Mouse (Mus musculus) limb, embryonic 11.5 days (tissue): ENCODE data around the gene Hykk. TPM values are rescaled to one million over a fixed set of nuclear protein-coding genes. Genes with fewer than 3 reads are reported as not detected.

Source experiments
- ATAC-seq: fragments of 200-750 bp; cut with Nextera tagmentation; 2 replicates; pipeline ENCODE4 v1.8.0; 2017; ENCODE audit warnings: low read depth; ENCODE audit not compliant: insufficient number of reproducible peaks, low FRiP score, low TSS enrichment
- DNase-seq: peaks from one replicate; pipeline ENCODE4 v3.0.0-alpha.2; 2015; ENCODE audit warnings: low spot score
- H3K27ac ChIP-seq: fragments of 300-500 bp; sonication (generic); replicated peaks from 2 replicates; pipeline ENCODE4 v1.5.1; 2014; ENCODE audit warnings: low read depth, mild to moderate bottlenecking, low read length
- H3K27me3 ChIP-seq: fragments of 300-500 bp; sonication (generic); 2 replicates; pipeline ENCODE4 v1.6.1; 2014; ENCODE audit warnings: mild to moderate bottlenecking, low read length, mixed read lengths; ENCODE audit not compliant: control insufficient read depth, insufficient read depth
- H3K36me3 ChIP-seq: fragments of 300-500 bp; sonication (generic); 2 replicates; pipeline ENCODE4 v1.6.1; 2014; ENCODE audit warnings: mild to moderate bottlenecking, low read length, moderate library complexity, mixed read lengths; ENCODE audit not compliant: control insufficient read depth, insufficient read depth
- H3K4me1 ChIP-seq: fragments of 300-500 bp; sonication (generic); 2 replicates; pipeline ENCODE4 v1.6.1; 2014; ENCODE audit warnings: low read length, mixed read lengths; ENCODE audit not compliant: control insufficient read depth, insufficient read depth
- H3K4me2 ChIP-seq: fragments of 300-500 bp; sonication (generic); 2 replicates; pipeline ENCODE4 v1.6.1; 2014; ENCODE audit warnings: low read depth, mild to moderate bottlenecking, moderate library complexity; ENCODE audit not compliant: severe bottlenecking
- H3K4me3 ChIP-seq: fragments of 300-500 bp; sonication (generic); 2 replicates; pipeline ENCODE4 v1.5.1; 2014; ENCODE audit warnings: low read depth, low read length
- H3K9ac ChIP-seq: fragments of 300-500 bp; sonication (generic); 2 replicates; pipeline ENCODE4 v1.6.1; 2014; ENCODE audit warnings: mild to moderate bottlenecking, low read length
- H3K9me3 ChIP-seq: fragments of 300-500 bp; sonication (generic); 2 replicates; pipeline ENCODE4 v1.6.1; 2016; ENCODE audit warnings: low read length; ENCODE audit not compliant: control insufficient read depth
- WGBS: fragments of 180-500 bp; shearing (Covaris S2); extraction: QIAGEN DNeasy Blood & Tissue Kit; methylation state at CpG from one replicate; pipeline ENCODE4 v1.1.7; 2014; 5-methylcytosine and 5-hydroxymethylcytosine counted together
- polyA plus RNA-seq: library from polyadenylated mRNA; unstranded; fragments of >200 nt; fragmentation: Nextera tagmentation; extraction: Ambion mirVana; gene quantifications from 2 replicates; pipeline ENCODE4 v1.2.1, GENCODE M21; 2014

The Hykk gene
- polyA plus RNA-seq, 1 experiment from 2014 or later, result 5.3 TPM

DNA sequence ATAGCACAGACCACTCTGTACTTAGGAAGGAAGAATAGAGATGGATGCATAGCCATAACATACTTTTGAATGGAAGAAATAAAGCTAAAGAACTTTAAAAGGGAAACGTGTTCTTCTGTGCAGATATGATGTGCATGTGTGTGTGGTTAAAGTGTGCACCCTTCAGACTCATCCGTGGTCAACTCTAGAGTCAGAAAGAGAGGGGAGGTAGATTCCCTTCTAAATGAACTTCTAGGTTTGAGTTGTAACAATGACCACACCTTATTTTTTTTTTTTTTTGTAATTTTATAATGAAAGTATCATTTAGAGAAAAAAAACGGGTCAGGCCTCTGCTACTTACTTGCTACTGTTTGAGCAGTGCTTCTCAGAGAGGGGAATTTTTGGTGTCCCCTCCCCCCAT is 73.3 kb downstream of the Hykk start:
- WGBS, result 78% methylated on average over 3 of the region's 3 CpGs
- Histone ChIP-seq H3K9me3 (no peaks in the 10 kb centered on the region), H3K36me3 (no peaks in the 10 kb centered on the region), H3K4me1 (no peaks in the 10 kb centered on the region), H3K27ac (no peak overlapping the region), H3K4me2 (no peak overlapping the region), H3K27me3 (no peaks in the 10 kb centered on the region), H3K4me3 (no peak overlapping the region), H3K9ac (no peak overlapping the region)
- ATAC-seq (no peak), DNase-seq (no peak)

GRCm38 (mm10) chr9:54994381-54994780 is 77.3 kb downstream of the Hykk start:
- Histone ChIP-seq H3K4me1 (no peaks in the 10 kb centered on the region), H3K27me3 (no peaks in the 10 kb centered on the region), H3K4me2 (no peak overlapping the region), H3K9me3 (no peaks in the 10 kb centered on the region), H3K36me3 (no peaks in the 10 kb centered on the region), H3K9ac (no peak overlapping the region), H3K27ac (no peak overlapping the region), H3K4me3 (no peak overlapping the region)
- 58% methylated on average over 3 of the region's 3 CpGs for WGBS
- DNase-seq (no peak), ATAC-seq (no peak)

DNA sequence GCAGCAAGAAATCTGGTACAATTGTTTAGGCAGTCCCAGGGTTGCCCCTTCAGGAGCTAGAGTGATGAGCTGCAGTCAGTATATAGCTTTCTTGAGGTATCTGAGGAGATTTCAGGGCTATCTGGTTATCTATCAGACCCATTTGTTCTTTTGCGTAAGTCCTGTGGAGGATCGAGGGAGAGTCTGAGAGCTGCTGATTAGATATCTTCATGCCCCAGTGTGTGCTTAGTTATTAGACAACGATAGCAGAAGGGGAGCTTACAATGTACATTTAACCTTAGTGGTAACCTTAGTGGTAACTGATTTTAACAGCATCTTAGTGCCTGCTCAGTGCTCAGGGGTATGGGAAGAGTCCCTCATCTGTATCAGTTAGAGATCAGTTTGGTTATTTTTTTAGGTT is 78.6 kb downstream of the Hykk start:
- no peaks in the 10 kb centered on the region for H3K36me3 ChIP-seq
- no peaks in the 10 kb centered on the region for H3K27me3 ChIP-seq
- H3K9me3 ChIP-seq, result no peaks in the 10 kb centered on the region
- no peaks in the 10 kb centered on the region for H3K4me1 ChIP-seq
- H3K4me3 ChIP-seq, result no peak overlapping the region
- ATAC-seq, result no peak
- WGBS, result 81% methylated on average over 3 of the region's 3 CpGs
- H3K27ac ChIP-seq, result no peak overlapping the region
- DNase-seq, result no peak
- H3K4me2 ChIP-seq, result no peak overlapping the region
- H3K9ac ChIP-seq, result no peak overlapping the region

Other genes starting within 250 kb of the Hykk start
- 3.1 and 3.6 TPM in 2 replicates for gene Dnaja4, start 218.4 kb upstream of the Hykk start, polyA plus RNA-seq
- 182 and 185 TPM in 2 replicates for gene Wdr61, start 182.8 kb upstream of the Hykk start, polyA plus RNA-seq
- 295 and 359 TPM in 2 replicates for gene Crabp1, start 152.5 kb upstream of the Hykk start, polyA plus RNA-seq
- gene Ireb2, start 53.5 kb upstream of the Hykk start, polyA plus RNA-seq, result 57.3 and 57.6 TPM in 2 replicates
- gene Psma4, start 33.5 kb downstream of the Hykk start, polyA plus RNA-seq, result 332 and 341 TPM in 2 replicates
- gene AY074887, start 33.7 kb downstream of the Hykk start, polyA plus RNA-seq, result 1.1 TPM in 2 replicates
- gene Chrna5, start 63.6 kb downstream of the Hykk start, polyA plus RNA-seq, result 0.21 and 0.45 TPM in 2 replicates
- 0.13 TPM in 1 of 2 replicates, not detected in the other for gene Chrna3, start 109.3 kb downstream of the Hykk start, polyA plus RNA-seq
- gene Chrnb4, start 131.5 kb downstream of the Hykk start, polyA plus RNA-seq, result 0.07 and 0.13 TPM in 2 replicates
- gene Ube2q2, start 231.6 kb downstream of the Hykk start, polyA plus RNA-seq, result 40.2 and 40.3 TPM in 2 replicates